Mouse (Mus musculus): ENCODE data around the gene Tma7.

DNA sequence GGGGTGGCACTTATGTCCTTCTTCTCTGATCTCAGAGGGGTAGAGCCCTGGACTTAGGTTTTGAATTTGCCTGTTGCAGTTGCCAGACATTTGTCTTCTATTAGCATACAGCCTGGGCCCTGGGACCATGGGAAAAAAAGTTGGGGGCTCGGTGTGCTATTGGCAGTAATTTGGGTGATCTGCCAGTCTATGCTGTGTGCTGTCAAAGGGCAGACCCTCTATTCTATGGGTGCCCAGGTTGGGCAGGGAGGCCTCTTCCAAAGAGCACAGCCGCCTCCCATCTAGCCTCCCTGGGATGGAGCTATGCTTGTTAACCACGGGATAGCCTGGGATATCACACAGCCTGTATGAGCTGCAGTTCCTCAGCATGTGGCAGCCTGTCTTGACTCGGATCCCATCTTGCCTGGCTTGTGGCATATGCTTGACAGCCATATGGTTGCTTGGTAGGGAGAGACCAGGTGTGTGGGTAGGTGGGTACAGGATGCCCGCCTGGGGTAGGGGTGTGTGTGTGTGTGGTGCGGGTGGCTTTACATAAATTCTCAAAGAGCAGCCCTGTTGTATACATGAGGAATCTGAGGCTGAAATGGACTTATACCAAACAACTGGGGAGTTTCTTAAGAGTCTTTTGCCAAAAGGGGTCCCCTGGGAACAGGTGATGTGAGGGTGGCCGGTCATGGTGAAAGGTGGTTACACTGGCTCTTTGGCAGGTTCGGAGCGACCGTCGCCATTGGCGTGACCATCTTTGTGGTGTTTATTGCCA is 26.9 kb downstream of the Tma7 start:
- TF ChIP-seq CTCF (IDR thresholded peaks at IDR 0.05; ENCODE audit: low read depth): no peak
- no peak for TF ChIP-seq EP300 (IDR thresholded peaks at IDR 0.05; ENCODE audit: low read depth)

Measured in liver, embryonic 14.5 days (tissue).